Mouse (Mus musculus) megakaryocyte, embryonic 14.5 days (primary cell): Measurements from ENCODE around the gene Reep3. TPM values are rescaled to one million over a fixed set of nuclear protein-coding genes. Genes with fewer than 3 reads are reported as not detected.

ENCODE experiments used
- H3K27me3 ChIP-seq: replicated peaks from 2 replicates; pipeline ENCODE3; 2012; ENCODE audit warnings: inconsistent platforms
- H3K36me3 ChIP-seq: replicated peaks from 2 replicates; pipeline ENCODE3; 2012; ENCODE audit warnings: low read length, inconsistent platforms, mixed read lengths
- H3K4me1 ChIP-seq: 2 replicates; pipeline ENCODE4 v1.6.1; 2012; ENCODE audit warnings: inconsistent platforms
- H3K4me3 ChIP-seq: replicated peaks from 2 replicates; pipeline ENCODE3; 2012; ENCODE audit warnings: moderate library complexity, mild to moderate bottlenecking, inconsistent platforms
- H3K9me3 ChIP-seq: 2 replicates; pipeline ENCODE4 v1.6.1; 2012; ENCODE audit warnings: inconsistent platforms
- FLI1 ChIP-seq: IDR thresholded peaks from 2 replicates; pipeline ENCODE4 v1.6.1; 2012; ENCODE audit warnings: low read length, inconsistent platforms, mixed read lengths
- GATA1 ChIP-seq: IDR thresholded peaks from 3 replicates; pipeline ENCODE4 v1.6.1; 2012; ENCODE audit warnings: mixed read lengths, low read length, inconsistent platforms, borderline replicate concordance
- polyA plus RNA-seq: library from polyadenylated mRNA; stranded (reverse); fragments of >175 nt; gene quantifications from 2 replicates; pipeline ENCODE4 v1.2.3, GENCODE M21; 2012; ENCODE audit warnings: low replicate concordance; ENCODE audit not compliant: insufficient read depth

Reep3 gene
- polyA plus RNA-seq, 1 experiment = 0.97 TPM

DNA sequence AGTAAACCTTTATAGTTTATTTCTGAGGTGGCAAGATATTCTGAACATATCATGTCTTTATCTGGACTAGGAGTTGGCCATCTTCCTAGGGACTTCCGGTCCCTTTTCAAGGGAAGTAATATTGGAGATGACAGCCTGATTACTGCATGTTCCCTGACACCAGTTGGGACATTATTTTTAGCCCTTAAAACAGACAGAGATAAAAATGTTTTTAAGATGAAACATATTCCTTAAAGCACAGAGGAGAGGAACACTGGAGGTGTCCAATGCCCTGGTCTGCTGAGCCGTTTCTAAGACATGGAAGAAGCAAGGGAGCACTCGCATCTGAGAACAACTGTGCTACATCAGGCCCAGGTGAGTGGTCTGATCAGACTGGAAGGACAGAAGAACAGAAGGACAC, 119.7 kb downstream of the Reep3 start:
- TF ChIP-seq FLI1 (no peak), GATA1 (no peak)
- no peaks in the 10 kb centered on the region for H3K36me3 ChIP-seq

DNA sequence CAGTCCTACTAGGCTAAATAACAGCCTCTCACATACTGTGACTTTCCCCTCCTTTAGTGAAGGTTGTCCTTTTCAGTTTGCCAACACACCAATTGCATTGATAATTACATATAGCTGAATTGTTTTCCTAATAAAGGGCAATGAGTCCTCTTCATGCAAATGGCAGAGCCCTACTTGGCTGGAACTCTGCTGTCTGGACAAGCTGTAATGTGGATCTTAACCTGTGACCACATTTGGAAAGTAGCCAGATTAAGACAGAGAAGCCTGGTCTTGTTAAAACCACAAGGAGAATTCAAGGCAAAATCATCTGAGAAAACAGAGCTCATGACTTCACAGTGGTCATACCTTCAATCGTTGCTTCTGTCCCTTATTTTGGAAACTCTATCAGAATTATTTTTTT, 121.3 kb downstream of the Reep3 start:
- Histone ChIP-seq H3K4me1 (no peaks in the 10 kb centered on the region), H3K9me3 (0 out of 2 replicates have a peak, but pooled peaks cover 9% of the 10 kb centered on the region), H3K27me3 (no peaks in the 10 kb centered on the region), H3K36me3 (no peaks in the 10 kb centered on the region), H3K4me3 (no peak overlapping the region)
- TF ChIP-seq GATA1 (no peak), FLI1 (no peak)

More for the DNA sequence above, 119.7 kb downstream of the Reep3 start:
- 0 out of 2 replicates have a peak, but pooled peaks cover 5% of the 10 kb centered on the region for H3K9me3 ChIP-seq
- no peaks in the 10 kb centered on the region for H3K27me3 ChIP-seq
- H3K4me1 ChIP-seq = no peaks in the 10 kb centered on the region
- no peak overlapping the region for H3K4me3 ChIP-seq

DNA sequence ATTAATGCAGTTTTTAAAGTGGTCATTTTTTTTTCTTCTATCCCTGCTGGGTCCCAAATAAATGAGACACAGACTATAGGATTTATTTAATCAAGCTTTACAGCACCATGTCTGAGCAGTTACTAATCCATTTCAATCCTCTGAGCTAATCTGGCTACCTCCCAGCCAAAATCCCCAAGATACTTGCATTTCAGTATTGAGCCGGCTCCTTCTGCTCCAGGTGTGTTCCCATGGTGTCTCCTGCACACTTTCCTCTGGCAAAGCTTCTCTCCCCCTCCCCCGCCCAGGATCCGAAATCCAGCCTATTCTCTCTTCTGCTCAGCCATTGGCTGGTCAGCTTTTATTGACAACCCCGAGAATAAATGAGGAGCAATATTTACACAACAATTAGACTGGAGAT, 122.3 kb downstream of the Reep3 start:
- no peak for TF ChIP-seq GATA1
- TF ChIP-seq FLI1 = no peak

DNA sequence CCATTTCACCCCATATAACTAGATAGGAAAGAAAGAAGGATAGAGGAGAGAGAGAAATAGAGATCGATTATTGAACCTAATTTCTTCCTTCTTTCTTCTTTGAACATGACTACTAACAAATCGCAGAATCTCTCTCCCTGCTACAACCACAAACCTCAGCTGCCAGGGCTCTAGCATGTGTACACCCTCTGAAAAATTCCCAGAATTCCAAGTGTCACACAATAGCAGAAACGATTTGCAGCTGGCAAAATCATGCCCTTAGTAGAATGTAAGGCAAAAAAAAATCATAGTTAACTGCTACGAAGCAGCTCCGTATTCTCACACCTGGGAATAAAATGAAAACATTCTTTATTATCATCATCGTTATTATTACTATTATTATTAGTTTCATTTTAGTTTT, 122.9 kb downstream of the Reep3 start:
- no peak for TF ChIP-seq FLI1
- TF ChIP-seq GATA1 = no peak
- no peak overlapping the region for H3K4me3 ChIP-seq
- H3K27me3 ChIP-seq = no peaks in the 10 kb centered on the region
- no peaks in the 10 kb centered on the region for H3K4me1 ChIP-seq
- H3K9me3 ChIP-seq = 0 out of 2 replicates have a peak, but pooled peaks cover 4% of the 10 kb centered on the region
- no peaks in the 10 kb centered on the region for H3K36me3 ChIP-seq

More for the DNA sequence above, 122.3 kb downstream of the Reep3 start:
- Histone ChIP-seq H3K36me3 (no peaks in the 10 kb centered on the region), H3K4me3 (no peak overlapping the region), H3K9me3 (0 out of 2 replicates have a peak, but pooled peaks cover 4% of the 10 kb centered on the region), H3K27me3 (no peaks in the 10 kb centered on the region), H3K4me1 (no peaks in the 10 kb centered on the region)

DNA sequence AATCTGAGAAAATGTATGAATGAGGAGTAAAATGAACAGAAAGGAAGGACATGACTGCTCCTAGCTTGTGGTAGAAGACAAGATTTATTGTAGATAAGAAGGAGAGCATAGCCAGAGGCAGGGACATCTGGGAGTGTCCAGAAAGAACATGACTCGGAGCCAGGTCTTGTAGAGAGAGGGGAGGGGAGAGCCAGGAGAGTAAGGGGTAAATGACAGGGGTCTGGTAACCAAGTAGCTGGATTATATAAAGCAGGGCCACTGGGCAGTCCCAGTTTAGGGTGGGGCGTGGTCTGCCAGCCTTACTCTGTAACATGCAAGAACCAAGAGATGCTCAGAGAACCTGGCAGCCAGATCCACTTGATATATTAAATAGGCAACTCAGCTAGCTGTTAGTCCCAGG, 123.5 kb downstream of the Reep3 start:
- Histone ChIP-seq H3K9me3 (0 out of 2 replicates have a peak, but pooled peaks cover 4% of the 10 kb centered on the region), H3K4me3 (no peak overlapping the region)

DNA sequence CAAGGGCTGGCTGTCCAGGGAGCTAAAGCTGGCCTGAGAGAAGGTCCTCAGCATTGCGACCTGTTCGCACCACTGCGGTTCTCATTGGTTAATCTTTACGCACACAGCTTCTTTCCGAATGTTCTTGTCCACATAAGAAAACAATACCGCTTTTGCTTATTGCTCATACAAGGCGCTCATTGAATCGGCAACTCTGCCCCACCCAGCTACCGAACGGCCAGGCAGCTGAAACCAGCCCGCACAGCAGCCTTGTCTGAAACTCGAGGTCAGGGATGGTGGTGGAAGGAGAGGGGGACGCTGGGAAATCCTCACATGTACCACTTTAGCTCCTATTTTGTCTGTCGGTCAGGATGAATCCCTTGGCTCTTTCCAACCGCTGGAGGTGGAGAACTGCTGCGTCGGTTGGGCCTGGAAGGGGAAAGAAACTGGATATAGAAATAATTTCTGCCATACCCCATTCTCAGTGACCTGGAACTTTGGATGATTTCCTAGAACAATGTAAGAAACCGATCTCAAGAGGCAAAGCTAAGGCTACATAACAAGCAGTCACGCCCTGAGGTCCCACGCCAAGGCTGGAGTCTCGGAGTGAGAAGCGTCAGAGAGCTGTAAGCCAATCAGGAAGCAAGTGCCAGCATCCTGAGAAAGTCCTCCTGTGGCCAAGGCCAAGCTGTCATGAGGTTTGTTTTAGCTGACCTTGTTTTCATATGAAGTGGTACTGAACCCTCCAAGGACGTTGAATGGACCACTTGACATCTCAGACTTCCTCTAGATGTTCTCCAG, 126.2 kb downstream of the Reep3 start:
- H3K27me3 ChIP-seq = no peaks in the 10 kb centered on the region
- TF ChIP-seq FLI1 (no peak), GATA1 (no peak)
- no peaks in the 10 kb centered on the region for H3K36me3 ChIP-seq
- peaks cover 15% of the 10 kb centered on the region for H3K9me3 ChIP-seq
- no peak overlapping the region for H3K4me3 ChIP-seq
- no peaks in the 10 kb centered on the region for H3K4me1 ChIP-seq

More for the DNA sequence above, 123.5 kb downstream of the Reep3 start:
- Histone ChIP-seq H3K36me3 (no peaks in the 10 kb centered on the region), H3K27me3 (no peaks in the 10 kb centered on the region), H3K4me1 (no peaks in the 10 kb centered on the region)
- no peak for TF ChIP-seq FLI1
- no peak for TF ChIP-seq GATA1

DNA sequence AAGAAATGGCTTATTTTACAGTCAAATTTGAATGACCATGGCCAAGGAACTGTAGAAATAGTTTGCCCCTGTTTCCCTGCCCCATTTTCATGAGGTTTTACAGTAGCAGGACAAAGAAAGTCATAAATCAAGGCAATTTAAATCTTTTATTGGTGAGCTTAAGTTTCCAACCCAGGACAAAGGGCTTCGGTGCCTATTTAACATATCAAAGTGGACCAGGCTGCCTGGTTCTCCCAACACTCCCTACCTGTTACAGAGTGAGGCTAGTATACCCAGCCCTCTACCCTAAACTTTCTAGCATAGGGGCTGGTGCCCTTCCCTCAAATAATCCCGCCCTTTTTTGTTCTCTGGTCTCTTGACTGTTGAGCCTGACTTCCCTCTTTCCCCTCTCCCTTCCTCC, 127.2 kb downstream of the Reep3 start:
- Histone ChIP-seq H3K27me3 (no peaks in the 10 kb centered on the region), H3K4me3 (no peak overlapping the region), H3K36me3 (no peaks in the 10 kb centered on the region), H3K9me3 (peaks cover 19% of the 10 kb centered on the region), H3K4me1 (no peaks in the 10 kb centered on the region)
- TF ChIP-seq GATA1 (no peak), FLI1 (no peak)

DNA sequence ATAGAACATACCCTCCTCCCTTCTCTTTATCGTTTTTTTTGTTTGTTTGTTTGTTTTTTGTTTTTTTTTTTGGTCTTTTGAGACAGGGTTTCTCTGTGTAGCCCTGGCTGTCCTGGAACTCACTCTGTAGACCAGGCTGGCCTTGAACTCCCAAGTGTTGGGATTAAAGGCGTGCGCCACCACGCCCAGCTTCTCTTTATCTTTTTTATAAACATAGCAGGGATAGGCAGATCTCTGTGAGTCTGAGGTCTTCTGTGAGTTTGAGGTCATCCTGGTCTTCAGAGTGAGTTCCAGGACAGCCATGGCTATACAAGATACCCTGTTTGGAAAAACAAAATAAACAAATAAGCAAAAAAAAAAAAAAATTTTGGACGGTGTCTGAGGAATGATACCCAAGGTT, 127.7 kb downstream of the Reep3 start:
- no peaks in the 10 kb centered on the region for H3K4me1 ChIP-seq
- H3K4me3 ChIP-seq = no peak overlapping the region
- H3K36me3 ChIP-seq = no peaks in the 10 kb centered on the region
- TF ChIP-seq FLI1 (no peak), GATA1 (no peak)
- no peaks in the 10 kb centered on the region for H3K27me3 ChIP-seq
- H3K9me3 ChIP-seq = peaks cover 23% of the 10 kb centered on the region

DNA sequence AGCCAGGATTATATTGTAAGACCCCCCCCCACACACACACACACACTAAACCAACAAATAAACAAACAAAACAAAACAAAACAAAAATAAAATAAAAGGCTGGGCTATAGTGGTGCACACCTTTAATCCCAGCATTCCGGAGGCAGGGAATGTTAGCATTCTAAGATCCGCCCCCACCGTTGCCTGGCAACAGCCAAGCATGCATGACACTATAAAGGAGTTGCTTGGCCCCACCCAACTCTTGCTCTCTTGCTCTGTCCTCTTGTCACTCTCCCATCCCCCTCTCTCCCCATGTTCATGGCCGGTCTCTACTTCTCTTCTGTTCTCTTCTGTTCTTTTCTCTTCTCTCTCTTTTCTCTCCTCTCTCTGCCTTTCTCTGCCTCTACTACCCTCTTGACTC, 128.2 kb downstream of the Reep3 start:
- no peak overlapping the region for H3K4me3 ChIP-seq
- H3K36me3 ChIP-seq = no peaks in the 10 kb centered on the region
- TF ChIP-seq FLI1 (no peak), GATA1 (no peak)
- H3K27me3 ChIP-seq = no peaks in the 10 kb centered on the region
- H3K9me3 ChIP-seq = peaks cover 23% of the 10 kb centered on the region
- H3K4me1 ChIP-seq = no peaks in the 10 kb centered on the region

DNA sequence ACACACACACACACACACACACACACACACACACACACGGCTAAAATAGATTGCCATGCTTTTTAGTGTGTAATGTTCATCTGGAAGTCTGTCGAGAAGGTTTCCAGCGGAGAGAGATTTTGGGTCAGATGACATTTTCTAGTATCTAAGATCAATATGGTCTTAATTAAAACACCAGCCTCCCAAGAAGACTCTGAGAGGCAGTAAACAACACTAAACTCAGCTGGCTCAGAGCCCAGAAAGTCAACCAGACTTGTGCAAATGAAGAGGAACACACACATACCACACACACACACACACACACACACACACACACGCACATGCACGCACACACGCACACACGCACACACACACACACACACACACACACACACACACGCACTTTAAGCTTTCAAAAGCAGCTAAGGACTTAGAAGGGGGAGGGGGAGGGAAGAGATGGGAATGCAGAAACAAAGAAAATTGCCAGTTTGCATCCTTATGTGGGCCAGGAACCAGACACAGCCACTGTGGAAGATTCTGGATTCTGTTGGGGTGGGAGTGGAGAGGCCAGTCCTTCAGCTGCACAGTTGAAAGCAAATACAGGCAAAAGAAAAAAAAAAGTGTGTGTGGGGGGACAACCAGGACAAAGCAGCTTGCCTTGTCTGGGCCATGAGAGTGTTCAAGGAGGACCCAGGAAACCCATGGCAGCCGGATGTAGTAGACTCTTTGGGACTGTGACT, 130.2 kb downstream of the Reep3 start:
- H3K9me3 ChIP-seq = peaks cover 23% of the 10 kb centered on the region
- no peaks in the 10 kb centered on the region for H3K36me3 ChIP-seq
- no peak overlapping the region for H3K4me3 ChIP-seq
- H3K4me1 ChIP-seq = no peaks in the 10 kb centered on the region
- no peak for TF ChIP-seq GATA1
- TF ChIP-seq FLI1 = no peak
- no peaks in the 10 kb centered on the region for H3K27me3 ChIP-seq
